Mouse (Mus musculus) embryonic fibroblast, embryonic 13.5 days (primary cell): ENCODE results near the gene Msh5.

Source experiments
- CTCF ChIP-seq: IDR thresholded peaks from 2 replicates; pipeline ENCODE4 v1.5.1; 2011; ENCODE audit warnings: mild to moderate bottlenecking, control low read depth, low read length, moderate library complexity, borderline replicate concordance; ENCODE audit not compliant: insufficient read depth
- POLR2A ChIP-seq: IDR thresholded peaks from 2 replicates; pipeline ENCODE4 v1.6.1; 2011; ENCODE audit warnings: low read depth, mild to moderate bottlenecking, control low read depth, low read length, moderate library complexity

- no peak for TF ChIP-seq CTCF
- no peak for TF ChIP-seq POLR2A
Observed at GRCm38 (mm10) chr17:35070556-35071229, 24.1 kb upstream of the Msh5 start.
